Mouse (Mus musculus): ENCODE results near the gene Tex261. TPM values are rescaled to one million over a fixed set of nuclear protein-coding genes. Genes with fewer than 3 reads are reported as not detected.
A peak's percentile ranks its signal among the peaks of the same experiment; 100 is the strongest.
"Not testable (repeated sequence)": the region's sequence is repeated elsewhere in the genome, so short reads cannot be mapped to it uniquely, and the experiment has no call there.

The Tex261 gene
- 10 to 100 TPM; 38.3 to 49.8 (median 44.3) TPM for total RNA-seq (2022)

- peak; percentile 75 to 86 for DNase-seq (ENCODE audit: low spot score in 2 of 2)
Measured at GRCm38 (mm10) chr6:83775638-83776293, at the start of gene Tex261. Gene Tex261, minus strand, starts transcription at chr6:83775813.

- DNase-seq (ENCODE audit: low spot score in 2 of 2): no peak
Measured at GRCm38 (mm10) chr6:83821856-83822255, 46.2 kb upstream of the Tex261 start.

- DNase-seq (ENCODE audit: low spot score in 2 of 2): no peak
Measured at GRCm38 (mm10) chr6:83820727-83821515, 45.3 kb upstream of the Tex261 start.

- DNase-seq (ENCODE audit: low spot score in 2 of 2): no peak
Measured at GRCm38 (mm10) chr6:83818996-83819395, 43.4 kb upstream of the Tex261 start.

- DNase-seq (ENCODE audit: low spot score in 2 of 2): no peak
Measured at GRCm38 (mm10) chr6:83815801-83816200, 40.2 kb upstream of the Tex261 start.

GRCm38 (mm10) chr6:83802846-83803245, 27.2 kb upstream of the Tex261 start:
- no peak for DNase-seq (ENCODE audit: low spot score in 2 of 2)

GRCm38 (mm10) chr6:83802033-83802432, 26.4 kb upstream of the Tex261 start:
- no peak for DNase-seq (ENCODE audit: low spot score in 2 of 2)

GRCm38 (mm10) chr6:83796686-83797085, 21.1 kb upstream of the Tex261 start:
- DNase-seq (ENCODE audit: low spot score in 2 of 2): no peak

- peak in 1 of 2 experiments; percentile 47 for DNase-seq (ENCODE audit: low spot score in 2 of 2)
Measured at GRCm38 (mm10) chr6:83795492-83795900, 19.9 kb upstream of the Tex261 start.

- peak; percentile 91 to 94 for DNase-seq (ENCODE audit: low spot score in 2 of 2)
Measured at GRCm38 (mm10) chr6:83794760-83795296, 19.2 kb upstream of the Tex261 start, which contains the start of gene Nagk. Gene Nagk, plus strand, starts transcription at chr6:83794982.

GRCm38 (mm10) chr6:83791251-83791890, 15.8 kb upstream of the Tex261 start:
- DNase-seq (ENCODE audit: low spot score in 2 of 2): no peak

GRCm38 (mm10) chr6:83790533-83790932, 14.9 kb upstream of the Tex261 start:
- not testable (repeated sequence) for DNase-seq (ENCODE audit: low spot score in 2 of 2)

- DNase-seq (ENCODE audit: low spot score in 2 of 2): no peak
Measured at GRCm38 (mm10) chr6:83788554-83788953, 12.9 kb upstream of the Tex261 start.

GRCm38 (mm10) chr6:83786426-83786825, 10.8 kb upstream of the Tex261 start:
- no peak for DNase-seq (ENCODE audit: low spot score in 2 of 2)

GRCm38 (mm10) chr6:83779026-83779425, 3.4 kb upstream of the Tex261 start:
- DNase-seq (ENCODE audit: low spot score in 2 of 2): no peak

- DNase-seq (ENCODE audit: low spot score in 2 of 2): no peak
Measured at GRCm38 (mm10) chr6:83778306-83778705, 2.7 kb upstream of the Tex261 start.

- DNase-seq (ENCODE audit: low spot score in 2 of 2): no peak
Measured at GRCm38 (mm10) chr6:83774781-83775563, 641 bp downstream of the Tex261 start.

GRCm38 (mm10) chr6:83774126-83774525, 1.5 kb downstream of the Tex261 start:
- no peak for DNase-seq (ENCODE audit: low spot score in 2 of 2)

GRCm38 (mm10) chr6:83768485-83768884, 7.1 kb downstream of the Tex261 start:
- DNase-seq (ENCODE audit: low spot score in 2 of 2): no peak

- DNase-seq (ENCODE audit: low spot score in 2 of 2): no peak
Measured at GRCm38 (mm10) chr6:83766982-83767381, 8.6 kb downstream of the Tex261 start.

GRCm38 (mm10) chr6:83762880-83763431, 12.7 kb downstream of the Tex261 start:
- no peak for DNase-seq (ENCODE audit: low spot score in 2 of 2)

All from left cerebral cortex, adult 8-10 months (tissue).